Mouse (Mus musculus) kidney, adult 2 months (tissue): ENCODE measurements around the gene Utrn.

Source experiments
- CTCF ChIP-seq: fragments of 200-500 bp; conservative IDR thresholded peaks from 2 replicates; pipeline ENCODE4 v1.5.1; 2011; ENCODE audit warnings: low read depth, mild to moderate bottlenecking, control low read depth, low read length, moderate library complexity, mixed read lengths; ENCODE audit not compliant: insufficient read depth, insufficient read length
- POLR2A ChIP-seq: fragments of 200-500 bp; IDR thresholded peaks from one replicate; pipeline ENCODE4 v1.6.1; 2011; ENCODE audit warnings: low read depth, low read length, control low read depth

DNA sequence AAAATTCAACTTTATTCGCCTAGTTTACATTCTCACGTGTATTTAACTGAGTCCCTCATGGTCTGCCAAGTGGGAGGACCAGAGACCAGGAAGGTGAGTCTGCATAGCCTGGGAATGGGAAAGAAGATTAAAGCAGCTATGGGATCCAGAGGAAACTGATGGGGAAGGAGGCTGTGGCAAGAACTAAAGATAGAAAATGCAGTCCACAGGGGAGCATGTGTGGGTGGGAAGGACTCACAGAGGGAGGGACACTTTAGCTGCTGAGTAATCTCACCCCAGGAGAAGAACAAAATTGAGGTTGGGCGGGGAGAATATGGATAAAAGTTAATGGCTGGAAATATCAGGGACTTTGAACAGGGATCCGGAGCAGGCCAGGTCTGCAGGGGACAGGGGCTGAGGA lies 229.5 kb downstream of the Utrn start:
- no peak for TF ChIP-seq POLR2A
- no peak for TF ChIP-seq CTCF
